Mouse (Mus musculus): ENCODE measurements around the gene Slc10a1.
A peak's percentile ranks its signal among the peaks of the same experiment; 100 is the strongest.

Slc10a1 gene

GRCm38 (mm10) chr12:80968605-80969004, at the start of gene Slc10a1:
Gene Slc10a1, minus strand, starts transcription at chr12:80968705.
- DNase-seq (ENCODE audit: inconsistent age in 2 of 2, low spot score in 1 of 2): no peak

GRCm38 (mm10) chr12:81017624-81018023, 49.1 kb upstream of the Slc10a1 start:
- DNase-seq (ENCODE audit: inconsistent age in 2 of 2, low spot score in 1 of 2): no peak

GRCm38 (mm10) chr12:81013496-81013895, 45.0 kb upstream of the Slc10a1 start:
- peak; percentile 83 to 91 for DNase-seq (ENCODE audit: inconsistent age in 2 of 2, low spot score in 1 of 2)

DNA sequence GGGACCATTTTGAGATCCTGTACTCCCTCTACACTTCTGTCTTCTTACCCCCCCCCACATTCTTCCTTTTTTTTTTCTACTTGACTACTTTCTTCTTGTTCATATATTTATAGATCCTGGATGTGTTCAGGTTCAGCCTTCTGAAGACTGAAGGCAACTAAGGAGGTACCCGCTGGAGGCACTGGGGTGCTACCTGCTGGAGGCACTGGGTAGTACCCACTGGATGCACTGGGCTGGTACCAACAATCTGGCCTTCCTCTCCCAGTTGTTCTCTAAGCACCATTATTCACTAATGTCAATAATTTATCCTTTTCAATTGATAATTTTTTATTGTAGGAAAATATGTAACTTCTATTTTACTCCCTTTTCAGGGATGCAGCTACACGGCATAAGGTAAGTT, 43.5 kb upstream of the Slc10a1 start:
- no peak for DNase-seq (ENCODE audit: inconsistent age in 2 of 2, low spot score in 1 of 2)

DNA sequence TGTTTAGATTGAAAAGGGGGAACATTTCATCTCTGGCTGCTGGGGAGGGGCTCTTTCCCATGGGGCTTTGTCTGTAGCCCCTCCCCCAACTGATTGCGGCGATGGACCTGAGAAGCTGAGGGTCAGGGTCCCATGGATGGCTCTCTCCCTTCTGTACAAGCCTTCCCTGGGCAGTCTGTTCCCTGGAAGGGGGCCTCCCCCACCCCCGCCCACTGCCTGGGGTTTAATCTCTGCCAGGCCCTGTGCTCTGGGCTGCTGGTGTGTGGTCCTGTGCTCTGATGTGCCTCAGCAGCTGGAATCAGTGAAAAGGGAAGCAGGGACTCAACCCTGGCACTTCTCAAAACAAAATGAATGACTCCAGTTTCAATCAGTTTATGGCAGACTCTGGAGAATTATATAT, 41.3 kb upstream of the Slc10a1 start:
- DNase-seq (ENCODE audit: inconsistent age in 2 of 2, low spot score in 1 of 2): no peak

GRCm38 (mm10) chr12:81002841-81003635, 34.5 kb upstream of the Slc10a1 start:
- no peak for DNase-seq (ENCODE audit: inconsistent age in 2 of 2, low spot score in 1 of 2)

DNA sequence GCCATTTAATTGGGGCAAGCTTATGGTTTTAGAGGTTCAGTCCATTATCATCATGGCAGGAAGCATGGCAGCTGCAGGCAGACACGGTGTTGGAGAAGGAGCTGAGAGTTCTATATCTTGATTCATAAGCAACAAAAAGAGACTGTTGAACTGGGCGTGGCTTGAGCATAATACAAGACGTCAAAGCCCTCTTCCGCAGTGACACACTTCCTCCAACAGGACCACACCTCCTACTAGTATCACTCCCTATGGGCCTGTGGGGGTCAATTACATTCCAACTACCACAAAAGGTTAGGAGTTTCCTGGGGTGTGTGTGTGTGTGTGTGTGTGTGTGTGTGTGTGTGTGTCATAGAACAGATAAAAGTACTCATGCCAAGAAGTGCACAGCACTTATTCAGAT, 32.4 kb upstream of the Slc10a1 start:
- no peak for DNase-seq (ENCODE audit: inconsistent age in 2 of 2, low spot score in 1 of 2)

DNA sequence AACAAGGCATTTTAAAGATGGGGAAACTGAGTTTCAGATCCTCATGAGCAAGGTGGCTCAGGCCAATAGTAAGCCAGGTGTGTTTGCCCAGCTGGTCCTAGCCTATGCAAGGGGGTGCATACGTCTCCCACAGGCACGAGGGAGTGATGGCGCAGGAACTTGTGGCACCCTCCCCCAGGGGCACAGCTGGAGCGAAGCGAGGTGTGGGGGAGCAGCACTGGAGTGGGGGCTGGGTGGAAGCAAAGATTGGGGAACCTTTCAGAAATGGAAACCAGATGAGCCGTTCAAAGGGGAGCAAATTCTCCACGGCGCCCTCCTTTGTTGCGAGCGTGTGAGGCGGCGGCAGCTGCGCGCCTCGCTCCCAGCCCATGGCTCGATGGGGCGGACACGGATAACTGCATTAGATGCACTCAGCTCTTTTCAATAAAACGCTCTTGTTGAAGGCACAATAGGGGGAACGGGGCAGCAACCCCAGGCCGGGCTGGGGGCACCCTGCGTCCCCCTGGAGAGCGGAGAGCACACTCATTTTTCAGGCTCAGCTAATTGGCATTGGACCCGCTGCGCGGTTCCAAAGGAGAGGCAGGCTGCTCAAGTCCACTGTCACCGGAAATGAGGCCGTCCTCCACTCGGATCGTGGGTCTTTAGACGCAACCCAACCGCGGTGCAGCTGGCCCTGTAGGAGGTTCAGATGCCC, 30.2 kb upstream of the Slc10a1 start:
- no peak for DNase-seq (ENCODE audit: inconsistent age in 2 of 2, low spot score in 1 of 2)

GRCm38 (mm10) chr12:80997652-80998051, 29.1 kb upstream of the Slc10a1 start:
- DNase-seq (ENCODE audit: inconsistent age in 2 of 2, low spot score in 1 of 2): no peak

- no peak for DNase-seq (ENCODE audit: inconsistent age in 2 of 2, low spot score in 1 of 2)
Observed at GRCm38 (mm10) chr12:80995326-80995725, 26.8 kb upstream of the Slc10a1 start.

DNA sequence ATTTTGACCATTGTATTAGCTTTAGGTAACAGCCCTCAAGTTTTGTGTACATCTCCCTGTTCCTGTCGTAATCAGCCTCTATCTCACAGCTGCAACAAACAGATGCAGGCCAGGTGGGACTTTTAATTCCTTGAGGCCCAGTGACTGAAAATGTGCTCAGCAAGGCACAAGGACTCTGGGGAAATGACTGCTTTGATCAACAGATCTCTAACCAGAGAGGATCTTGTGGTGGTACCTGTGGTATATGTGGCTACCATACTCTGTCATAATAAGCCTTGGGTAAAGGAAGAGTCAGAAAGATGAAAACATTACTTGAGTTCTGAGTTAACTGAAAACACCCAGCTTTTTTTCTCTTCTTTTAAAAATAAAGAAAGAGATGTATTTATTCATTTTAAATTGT, 25.3 kb upstream of the Slc10a1 start:
- no peak for DNase-seq (ENCODE audit: inconsistent age in 2 of 2, low spot score in 1 of 2)

- peak; percentile 63 to 82 for DNase-seq (ENCODE audit: inconsistent age in 2 of 2, low spot score in 1 of 2)
Observed at GRCm38 (mm10) chr12:80992540-80993122, 24.1 kb upstream of the Slc10a1 start.

GRCm38 (mm10) chr12:80991806-80992205, 23.3 kb upstream of the Slc10a1 start:
- DNase-seq (ENCODE audit: inconsistent age in 2 of 2, low spot score in 1 of 2): no peak

- no peak for DNase-seq (ENCODE audit: inconsistent age in 2 of 2, low spot score in 1 of 2)
Observed at GRCm38 (mm10) chr12:80990901-80991445, 22.5 kb upstream of the Slc10a1 start.

DNA sequence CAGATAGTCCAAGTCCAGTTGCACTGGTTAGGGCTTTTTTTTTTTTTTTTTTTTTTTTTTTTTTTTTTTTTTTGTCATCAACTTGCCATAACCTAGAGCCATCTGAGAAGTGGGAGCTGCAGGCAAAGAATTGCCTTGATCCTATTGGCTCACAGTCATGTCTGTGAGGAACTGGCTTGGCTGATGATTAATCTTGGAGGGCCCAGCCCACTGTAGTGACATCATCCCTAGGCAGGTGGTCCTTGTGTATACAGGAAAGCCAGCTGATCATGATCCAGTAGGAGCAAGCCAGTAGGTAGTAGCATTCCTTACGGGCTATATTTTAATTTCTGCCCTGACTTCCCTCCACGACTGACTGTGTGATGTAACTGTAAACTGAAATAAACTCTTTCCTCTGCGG, 19.8 kb upstream of the Slc10a1 start:
- no peak for DNase-seq (ENCODE audit: inconsistent age in 2 of 2, low spot score in 1 of 2)

GRCm38 (mm10) chr12:80986628-80987027, 18.1 kb upstream of the Slc10a1 start:
- no peak for DNase-seq (ENCODE audit: inconsistent age in 2 of 2, low spot score in 1 of 2)

DNA sequence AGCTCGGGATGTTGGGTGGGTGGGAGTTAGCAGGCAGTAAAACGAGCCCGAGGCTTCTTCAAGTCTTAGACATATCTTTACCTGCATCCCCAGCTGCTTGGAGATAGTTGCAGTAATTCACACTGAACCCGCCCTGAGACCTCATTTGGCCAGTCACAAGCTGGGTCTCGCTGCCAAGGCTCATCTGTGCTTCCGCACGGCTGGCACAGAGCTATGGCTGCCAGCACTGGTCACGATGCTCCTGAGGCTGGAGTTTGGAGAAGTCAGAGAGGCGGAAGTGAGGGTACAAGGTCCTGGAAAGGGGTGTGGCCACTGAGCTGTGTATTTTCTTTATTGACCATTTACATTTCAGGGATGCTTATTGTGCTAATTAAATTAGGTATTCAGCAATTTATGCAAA, 15.2 kb upstream of the Slc10a1 start:
- no peak for DNase-seq (ENCODE audit: inconsistent age in 2 of 2, low spot score in 1 of 2)

GRCm38 (mm10) chr12:80982326-80982725, 13.8 kb upstream of the Slc10a1 start:
- peak; percentile 59 to 92 for DNase-seq (ENCODE audit: inconsistent age in 2 of 2, low spot score in 1 of 2)

DNA sequence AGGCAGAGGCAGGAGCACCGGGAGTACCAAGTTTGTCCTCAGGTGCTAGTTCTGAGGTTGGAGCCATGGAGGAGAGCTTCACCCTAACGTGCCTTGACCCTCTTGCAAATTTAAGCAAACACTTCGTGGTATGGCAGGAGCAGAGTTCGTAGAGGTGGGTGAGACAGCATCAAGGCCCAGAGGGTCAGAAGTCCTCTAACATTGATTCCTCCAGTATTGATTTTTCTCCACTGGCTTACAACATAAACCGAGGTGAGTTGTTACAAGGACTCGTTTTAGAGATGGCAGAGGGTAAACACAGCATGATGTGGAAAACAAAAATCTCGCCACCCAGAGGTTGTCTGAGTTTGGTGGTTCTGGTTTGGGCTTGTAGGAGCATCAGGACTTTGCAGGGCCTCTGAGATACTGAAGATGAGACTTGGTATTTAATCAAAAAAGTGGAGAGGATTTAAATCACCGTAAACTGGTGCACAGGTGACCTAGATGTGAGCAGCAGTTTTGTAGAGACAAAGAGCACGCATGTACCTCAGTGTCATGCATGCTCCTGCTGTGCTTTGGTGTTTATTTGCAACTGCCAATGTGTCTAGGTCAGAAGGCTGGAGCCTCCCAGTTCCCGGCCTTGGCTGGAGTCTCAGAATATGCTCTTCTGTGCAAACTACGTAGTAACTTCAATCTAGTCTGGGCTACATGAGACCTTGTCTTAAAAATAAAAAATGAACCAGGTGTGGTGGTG, 7.6 kb upstream of the Slc10a1 start:
- DNase-seq (ENCODE audit: inconsistent age in 2 of 2, low spot score in 1 of 2): no peak

DNA sequence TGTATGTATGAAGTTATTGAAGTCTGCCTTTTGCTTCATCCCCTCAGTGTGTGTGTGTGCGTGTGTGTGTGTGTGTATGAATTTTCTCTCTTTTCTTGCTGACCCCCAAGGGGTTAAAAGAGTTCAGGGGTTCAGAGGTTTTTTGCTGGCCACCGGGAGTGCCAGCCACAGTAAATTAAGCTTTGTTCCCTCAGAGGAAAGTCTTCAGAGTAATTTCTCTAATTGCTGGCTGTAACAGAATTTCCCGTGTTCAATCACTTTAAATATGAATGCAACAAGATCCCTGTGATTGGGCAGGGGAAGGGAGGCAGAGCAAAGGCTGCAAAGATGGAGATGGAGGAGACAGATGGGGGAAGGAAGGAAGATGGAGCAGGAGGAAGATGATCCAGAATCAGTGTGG, 3.3 kb upstream of the Slc10a1 start:
- DNase-seq (ENCODE audit: inconsistent age in 2 of 2, low spot score in 1 of 2): no peak

- DNase-seq (ENCODE audit: inconsistent age in 2 of 2, low spot score in 1 of 2): peak in 1 of 2 experiments; percentile 14
Observed at GRCm38 (mm10) chr12:80970181-80970705, 1.7 kb upstream of the Slc10a1 start.

All from adrenal gland, adult (tissue).